Mouse (Mus musculus): ENCODE data around the gene Snapc2.

The Snapc2 gene

GRCm38 (mm10) chr8:4265160-4265914 lies 12.5 kb downstream of the Snapc2 start:
- peak in 1 of 2 experiments; percentile 19 for DNase-seq (ENCODE audit: low spot score in 2 of 2)

DNA sequence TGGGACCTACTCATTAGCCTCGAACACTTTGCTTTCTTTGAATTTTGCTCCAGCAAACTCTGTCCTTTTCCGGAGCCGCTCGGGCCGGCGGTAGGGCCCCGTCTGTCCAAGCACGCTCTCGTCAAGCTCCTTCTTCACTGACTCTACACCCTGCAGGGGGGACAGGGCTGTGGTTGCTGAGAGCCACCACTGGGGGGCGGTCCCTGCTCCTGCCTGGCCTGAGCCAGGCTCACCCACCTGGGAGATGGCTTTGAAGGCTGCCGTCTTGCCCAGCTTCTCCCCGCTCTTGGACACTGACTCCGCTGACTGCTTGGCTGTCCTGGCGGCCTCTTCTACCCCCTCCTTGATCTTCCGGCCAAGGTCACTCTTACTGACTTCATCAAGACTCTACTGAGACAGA lies 14.7 kb downstream of the Snapc2 start:
- DNase-seq (ENCODE audit: low spot score in 2 of 2), result no peak

- DNase-seq (ENCODE audit: low spot score in 2 of 2), result no peak
These were observed 16.7 kb downstream of the Snapc2 start for GRCm38 (mm10) chr8:4269609-4270008.

- DNase-seq (ENCODE audit: low spot score in 2 of 2), result peak; percentile 99
These were observed 22.6 kb downstream of the Snapc2 start, which contains the start of gene Timm44 for GRCm38 (mm10) chr8:4275275-4276110. Gene Timm44, minus strand, starts transcription at chr8:4275913.

- DNase-seq (ENCODE audit: low spot score in 2 of 2), result no peak
These were observed 23.2 kb downstream of the Snapc2 start for GRCm38 (mm10) chr8:4276111-4276465.

- no peak for DNase-seq (ENCODE audit: low spot score in 2 of 2)
These were observed 39.9 kb downstream of the Snapc2 start for GRCm38 (mm10) chr8:4292738-4293137.

GRCm38 (mm10) chr8:4297822-4298221 lies 44.9 kb downstream of the Snapc2 start:
- DNase-seq (ENCODE audit: low spot score in 2 of 2), result no peak

GRCm38 (mm10) chr8:4304124-4304547 lies 51.3 kb downstream of the Snapc2 start:
- no peak for DNase-seq (ENCODE audit: low spot score in 2 of 2)

All from right cerebral cortex, postnatal 10 days (tissue).